Mouse (Mus musculus) intestine, embryonic 16.5 days (tissue): ENCODE measurements at regions not wholly inside any gene's neighbourhood (a gene's known extent, or its start where the extent isn't known, plus 50 kb on each side); places are given as distances from the start of the nearest gene placed in this dataset.

Experiments
- ATAC-seq: fragments of 200-750 bp; cut with Nextera tagmentation; 2 replicates; pipeline ENCODE4 v1.8.0; 2017; ENCODE audit warnings: moderate TSS enrichment, moderate library complexity
- H3K27ac ChIP-seq: fragments of 300-500 bp; sonication (generic); 2 replicates; pipeline ENCODE4 v1.5.1; 2014; ENCODE audit warnings: mild to moderate bottlenecking, low read length
- H3K27me3 ChIP-seq: fragments of 300-500 bp; sonication (generic); replicated peaks from 2 replicates; pipeline ENCODE4 v1.6.1; 2014; ENCODE audit warnings: low read length, control low read depth, mixed read lengths; ENCODE audit not compliant: control insufficient read depth, insufficient read depth
- H3K36me3 ChIP-seq: fragments of 300-500 bp; sonication (generic); 2 replicates; pipeline ENCODE4 v1.6.1; 2014; ENCODE audit warnings: low read length, control low read depth; ENCODE audit not compliant: control insufficient read depth, insufficient read depth
- H3K4me1 ChIP-seq: fragments of 300-500 bp; sonication (generic); 2 replicates; pipeline ENCODE4 v1.6.1; 2014; ENCODE audit warnings: low read length, control low read depth, mixed read lengths; ENCODE audit not compliant: control insufficient read depth, insufficient read depth
- H3K4me2 ChIP-seq: fragments of 300-500 bp; sonication (generic); 2 replicates; pipeline ENCODE4 v1.6.1; 2014; ENCODE audit warnings: low read depth, low read length, control low read depth
- H3K4me3 ChIP-seq: fragments of 300-500 bp; sonication (generic); 2 replicates; pipeline ENCODE4 v1.5.1; 2014; ENCODE audit warnings: mild to moderate bottlenecking, low read length
- H3K9ac ChIP-seq: fragments of 300-500 bp; sonication (generic); 2 replicates; pipeline ENCODE4 v1.6.1; 2014; ENCODE audit warnings: low read depth, low read length
- H3K9me3 ChIP-seq: fragments of 300-500 bp; sonication (generic); 2 replicates; pipeline ENCODE4 v1.6.1; 2016; ENCODE audit warnings: low read length, control low read depth; ENCODE audit not compliant: control insufficient read depth
- WGBS: fragments of 180-500 bp; shearing (Covaris S2); extraction: QIAGEN DNeasy Blood & Tissue Kit; methylation state at CpG from one replicate; pipeline ENCODE4 v1.1.7; 2014; 5-methylcytosine and 5-hydroxymethylcytosine counted together

DNA sequence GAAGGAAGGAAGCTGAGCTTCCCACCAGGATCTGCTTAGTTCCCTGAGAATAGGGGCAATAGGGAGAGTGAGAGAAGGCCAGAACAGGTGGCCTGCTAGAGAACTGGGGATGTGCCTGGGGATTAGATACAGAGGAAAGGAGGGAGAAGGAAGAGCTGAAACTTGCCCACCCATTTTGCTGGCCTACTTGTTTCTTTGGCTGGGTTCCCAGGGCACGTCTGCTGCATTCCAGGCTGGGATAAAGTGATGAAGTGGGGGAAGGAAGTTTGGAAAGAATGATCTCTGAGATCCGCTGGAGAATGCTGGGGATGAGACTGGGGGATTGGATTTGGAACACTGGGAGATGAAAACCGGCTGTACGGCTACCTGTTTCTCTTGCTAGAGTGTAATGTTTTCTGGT, 272.8 kb upstream of the Cited2 start:
- no peak overlapping the region for H3K4me3 ChIP-seq
- no peak overlapping the region for H3K9ac ChIP-seq
- no peaks in the 10 kb centered on the region for H3K36me3 ChIP-seq
- H3K27ac ChIP-seq = no peak overlapping the region
- H3K27me3 ChIP-seq = no peaks in the 10 kb centered on the region
- H3K4me2 ChIP-seq = no peak overlapping the region
- WGBS = 54% methylated on average over 4 of the region's 4 CpGs
- no peaks in the 10 kb centered on the region for H3K9me3 ChIP-seq
- H3K4me1 ChIP-seq = no peaks in the 10 kb centered on the region
- ATAC-seq = no peak

- Histone ChIP-seq H3K27me3 (no peaks in the 10 kb centered on the region), H3K4me3 (no peak overlapping the region), H3K9ac (no peak overlapping the region), H3K36me3 (no peaks in the 10 kb centered on the region), H3K27ac (no peak overlapping the region), H3K4me1 (no peaks in the 10 kb centered on the region), H3K4me2 (no peak overlapping the region), H3K9me3 (no peaks in the 10 kb centered on the region)
- ATAC-seq = peak; percentile 96
- 62% methylated on average over 4 of the region's 4 CpGs for WGBS
Measured at GRCm38 (mm10) chr10:17470880-17471279, 252.1 kb upstream of the Cited2 start.

DNA sequence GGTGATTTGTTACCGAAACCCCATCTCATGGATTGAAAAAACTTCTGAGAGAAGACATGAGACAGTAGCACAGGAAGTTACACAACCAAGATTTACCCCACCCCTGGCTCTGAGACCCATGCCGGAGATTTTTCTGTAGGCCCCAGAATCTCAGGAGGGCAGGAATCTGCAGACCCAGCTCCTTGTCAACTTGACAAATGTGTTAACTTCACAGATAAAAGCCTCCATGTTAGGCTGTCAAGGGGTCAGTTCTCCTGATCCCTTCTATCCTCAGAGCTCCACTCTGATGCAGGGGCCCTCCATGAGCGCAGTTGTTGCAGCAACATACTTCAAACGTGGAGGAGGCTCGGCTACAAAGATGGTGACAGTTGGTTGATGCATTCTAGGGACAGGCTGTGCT, 250.5 kb upstream of the Cited2 start:
- no peak overlapping the region for H3K4me3 ChIP-seq
- H3K4me1 ChIP-seq = no peaks in the 10 kb centered on the region
- no peak for ATAC-seq
- no peak overlapping the region for H3K9ac ChIP-seq
- no peaks in the 10 kb centered on the region for H3K36me3 ChIP-seq
- no peak overlapping the region for H3K27ac ChIP-seq
- WGBS = 41% methylated on average over 5 of the region's 5 CpGs
- no peak overlapping the region for H3K4me2 ChIP-seq
- no peaks in the 10 kb centered on the region for H3K9me3 ChIP-seq
- no peaks in the 10 kb centered on the region for H3K27me3 ChIP-seq

DNA sequence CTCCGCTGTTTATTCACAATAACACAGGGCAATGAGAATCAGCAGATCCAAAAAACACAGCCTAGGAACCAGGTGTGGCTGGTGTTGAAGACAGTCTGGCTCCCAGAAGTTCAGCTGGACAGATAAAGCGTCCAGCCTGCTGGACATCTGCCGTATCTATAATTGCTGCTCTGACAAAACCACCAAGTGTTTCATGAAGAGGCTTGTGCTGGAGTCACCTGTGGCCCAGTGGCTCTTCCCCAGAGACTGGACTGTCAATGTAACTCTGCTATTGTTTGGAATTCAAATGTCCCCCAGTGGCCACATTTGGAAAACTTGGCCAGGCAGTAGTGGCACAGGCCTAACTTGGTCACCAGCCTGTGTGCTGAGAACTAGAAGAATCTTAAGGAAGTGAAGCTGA, 247.0 kb upstream of the Cited2 start:
- ATAC-seq = no peak
- WGBS = 92% methylated on average over 3 of the region's 3 CpGs
- no peaks in the 10 kb centered on the region for H3K9me3 ChIP-seq
- H3K27me3 ChIP-seq = no peaks in the 10 kb centered on the region
- no peak overlapping the region for H3K4me3 ChIP-seq
- no peak overlapping the region for H3K27ac ChIP-seq
- no peaks in the 10 kb centered on the region for H3K4me1 ChIP-seq
- H3K4me2 ChIP-seq = no peak overlapping the region
- H3K9ac ChIP-seq = no peak overlapping the region
- no peaks in the 10 kb centered on the region for H3K36me3 ChIP-seq

DNA sequence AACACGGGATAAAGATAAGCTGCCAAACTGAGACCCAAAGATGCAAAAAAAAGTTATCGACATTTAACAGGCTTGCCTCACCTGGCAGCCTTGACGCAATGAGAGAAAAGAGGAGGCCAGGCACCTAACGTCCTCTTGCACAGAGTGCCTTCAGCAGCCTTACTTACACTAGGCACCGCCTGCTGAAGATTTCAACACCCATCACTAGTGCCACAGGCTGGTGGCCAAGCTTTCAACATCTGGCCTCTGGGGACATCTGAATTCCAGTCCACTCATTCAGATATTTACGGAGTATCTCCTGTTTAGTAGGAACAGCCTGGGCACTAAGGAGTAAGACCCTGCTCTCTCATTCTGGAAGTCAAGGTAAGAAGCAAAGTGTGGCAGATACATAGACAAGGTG, 246.3 kb upstream of the Cited2 start:
- 89% methylated on average over 6 of the region's 6 CpGs for WGBS
- ATAC-seq = no peak

GRCm38 (mm10) chr10:17478761-17479632, 244.0 kb upstream of the Cited2 start:
- Histone ChIP-seq H3K9me3 (no peaks in the 10 kb centered on the region), H3K4me2 (no peak overlapping the region), H3K9ac (no peak overlapping the region), H3K27me3 (no peaks in the 10 kb centered on the region), H3K27ac (no peak overlapping the region), H3K36me3 (no peaks in the 10 kb centered on the region), H3K4me1 (no peaks in the 10 kb centered on the region), H3K4me3 (no peak overlapping the region)
- peak; percentile 50 for ATAC-seq
- WGBS = 34% methylated on average over 8 of the region's 8 CpGs

More for the DNA sequence above, 246.3 kb upstream of the Cited2 start:
- no peaks in the 10 kb centered on the region for H3K4me1 ChIP-seq
- H3K4me3 ChIP-seq = no peak overlapping the region
- H3K9me3 ChIP-seq = no peaks in the 10 kb centered on the region
- no peak overlapping the region for H3K4me2 ChIP-seq
- H3K9ac ChIP-seq = no peak overlapping the region
- H3K27me3 ChIP-seq = no peaks in the 10 kb centered on the region
- H3K27ac ChIP-seq = no peak overlapping the region
- H3K36me3 ChIP-seq = no peaks in the 10 kb centered on the region

DNA sequence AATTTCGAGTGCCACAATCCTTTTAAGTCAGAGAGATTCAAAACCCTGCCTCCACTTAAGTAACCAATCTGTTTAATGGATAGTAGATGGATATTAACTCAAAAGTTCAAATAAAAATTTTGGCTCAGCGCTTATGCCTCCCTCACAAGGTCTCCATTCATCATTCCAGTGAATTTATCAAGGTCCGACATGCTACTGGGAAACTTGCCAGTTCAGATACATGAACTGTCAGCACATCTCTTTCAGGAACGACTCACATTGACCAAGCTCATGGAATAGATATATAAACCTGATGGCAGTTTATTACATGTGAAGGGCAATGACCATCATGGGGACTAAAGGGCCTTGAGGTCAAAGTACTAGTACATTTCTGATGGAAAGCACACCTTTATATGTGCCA, 240.3 kb upstream of the Cited2 start:
- Histone ChIP-seq H3K4me3 (no peak overlapping the region), H3K4me2 (no peak overlapping the region), H3K36me3 (no peaks in the 10 kb centered on the region), H3K9me3 (no peaks in the 10 kb centered on the region), H3K27me3 (no peaks in the 10 kb centered on the region), H3K9ac (no peak overlapping the region), H3K4me1 (no peaks in the 10 kb centered on the region), H3K27ac (no peak overlapping the region)
- no peak for ATAC-seq
- WGBS = 57% methylated on average over 4 of the region's 4 CpGs

- no peak overlapping the region for H3K4me2 ChIP-seq
- no peaks in the 10 kb centered on the region for H3K36me3 ChIP-seq
- H3K27me3 ChIP-seq = no peaks in the 10 kb centered on the region
- H3K4me3 ChIP-seq = no peak overlapping the region
- ATAC-seq = no peak
- WGBS = 81% methylated on average over 5 of the region's 5 CpGs
- no peaks in the 10 kb centered on the region for H3K4me1 ChIP-seq
- no peak overlapping the region for H3K27ac ChIP-seq
- no peak overlapping the region for H3K9ac ChIP-seq
- H3K9me3 ChIP-seq = no peaks in the 10 kb centered on the region
Measured at GRCm38 (mm10) chr10:17485049-17485449, 238.0 kb upstream of the Cited2 start.

GRCm38 (mm10) chr10:17485515-17485914, 237.5 kb upstream of the Cited2 start:
- Histone ChIP-seq H3K9ac (no peak overlapping the region), H3K27ac (no peak overlapping the region), H3K4me2 (no peak overlapping the region), H3K9me3 (no peaks in the 10 kb centered on the region), H3K4me1 (no peaks in the 10 kb centered on the region), H3K36me3 (no peaks in the 10 kb centered on the region), H3K27me3 (no peaks in the 10 kb centered on the region), H3K4me3 (no peak overlapping the region)
- 92% methylated on average over 2 of the region's 2 CpGs for WGBS
- no peak for ATAC-seq

GRCm38 (mm10) chr10:17486011-17486410, 237.0 kb upstream of the Cited2 start:
- ATAC-seq = no peak
- H3K4me2 ChIP-seq = no peak overlapping the region
- no peak overlapping the region for H3K27ac ChIP-seq
- no peak overlapping the region for H3K9ac ChIP-seq
- 78% methylated on average over 3 of the region's 3 CpGs for WGBS
- no peaks in the 10 kb centered on the region for H3K27me3 ChIP-seq
- H3K4me1 ChIP-seq = no peaks in the 10 kb centered on the region
- H3K36me3 ChIP-seq = no peaks in the 10 kb centered on the region
- H3K9me3 ChIP-seq = no peaks in the 10 kb centered on the region
- H3K4me3 ChIP-seq = no peak overlapping the region
